Mouse (Mus musculus) frontal cortex, adult (tissue): ENCODE measurements around the gene Scaf11.
"Not testable (repeated sequence)": the region's sequence is repeated elsewhere in the genome, so short reads cannot be mapped to it uniquely, and the experiment has no call there.

Source experiments
- ATAC-seq: cut with Nextera tagmentation; 2 replicates; pipeline ENCODE4 v1.9.2; 2017; ENCODE audit warnings: mild to moderate bottlenecking, moderate library complexity, mixed read lengths; ENCODE audit not compliant: low TSS enrichment

Gene Scaf11

GRCm38 (mm10) chr15:96460730-96461540, at the start of gene Scaf11:
Scaf11 (minus strand) TSS chr15:96460843.
- peak; percentile 89 for ATAC-seq

- no peak for ATAC-seq
Measured at GRCm38 (mm10) chr15:96507097-96507840, 46.6 kb upstream of the Scaf11 start.

GRCm38 (mm10) chr15:96497646-96498045, 37.0 kb upstream of the Scaf11 start:
- ATAC-seq, result no peak

GRCm38 (mm10) chr15:96494279-96494678, 33.6 kb upstream of the Scaf11 start:
- no peak for ATAC-seq

- ATAC-seq, result no peak
Measured at GRCm38 (mm10) chr15:96493573-96493972, 32.9 kb upstream of the Scaf11 start.

GRCm38 (mm10) chr15:96492919-96493318, 32.3 kb upstream of the Scaf11 start:
- ATAC-seq, result not testable (repeated sequence)

GRCm38 (mm10) chr15:96491861-96492641, 31.4 kb upstream of the Scaf11 start:
- ATAC-seq, result no peak

GRCm38 (mm10) chr15:96491421-96491820, 30.8 kb upstream of the Scaf11 start:
- ATAC-seq, result no peak

- no peak for ATAC-seq
Measured at GRCm38 (mm10) chr15:96490123-96490522, 29.5 kb upstream of the Scaf11 start.

GRCm38 (mm10) chr15:96488941-96489786, 28.5 kb upstream of the Scaf11 start:
- no peak for ATAC-seq

GRCm38 (mm10) chr15:96487066-96487698, 26.5 kb upstream of the Scaf11 start:
- ATAC-seq, result no peak

GRCm38 (mm10) chr15:96480822-96481221, 20.2 kb upstream of the Scaf11 start:
- peak; percentile 85 for ATAC-seq

GRCm38 (mm10) chr15:96478006-96478405, 17.4 kb upstream of the Scaf11 start:
- ATAC-seq, result no peak

- ATAC-seq, result peak; percentile 87
Measured at GRCm38 (mm10) chr15:96476359-96476758, 15.7 kb upstream of the Scaf11 start.

- no peak for ATAC-seq
Measured at GRCm38 (mm10) chr15:96475571-96475972, 14.9 kb upstream of the Scaf11 start.

- ATAC-seq, result no peak; the same call in 1 of the 2 replicates
Measured at GRCm38 (mm10) chr15:96474325-96474955, 13.8 kb upstream of the Scaf11 start.

GRCm38 (mm10) chr15:96473920-96474319, 13.3 kb upstream of the Scaf11 start:
- ATAC-seq, result no peak

- ATAC-seq, result no peak
Measured at GRCm38 (mm10) chr15:96468316-96468715, 7.7 kb upstream of the Scaf11 start.

- ATAC-seq, result no peak
Measured at GRCm38 (mm10) chr15:96467844-96468243, 7.2 kb upstream of the Scaf11 start.

- ATAC-seq, result no peak
Measured at GRCm38 (mm10) chr15:96466362-96466903, 5.8 kb upstream of the Scaf11 start.
